Mouse (Mus musculus) bone marrow macrophage, adult 2 months (primary cell): ENCODE results near the gene Tmem141.

Experiments used
- CTCF ChIP-seq: IDR thresholded peaks from 2 replicates; pipeline ENCODE4 v1.5.1; 2012; ENCODE audit warnings: low read depth, mild to moderate bottlenecking, low read length, moderate library complexity
- POLR2A ChIP-seq: IDR thresholded peaks from 2 replicates; pipeline ENCODE4 v1.6.1; 2012; ENCODE audit warnings: mild to moderate bottlenecking, low read depth, low read length, borderline replicate concordance

- TF ChIP-seq POLR2A = no peak
- no peak for TF ChIP-seq CTCF
Measured at GRCm38 (mm10) chr2:25596765-25597510, 24.9 kb downstream of the Tmem141 start.
